Mouse (Mus musculus): ENCODE measurements around the gene Prg4.
A peak's percentile ranks its signal among the peaks of the same experiment; 100 is the strongest.

The Prg4 gene

DNA sequence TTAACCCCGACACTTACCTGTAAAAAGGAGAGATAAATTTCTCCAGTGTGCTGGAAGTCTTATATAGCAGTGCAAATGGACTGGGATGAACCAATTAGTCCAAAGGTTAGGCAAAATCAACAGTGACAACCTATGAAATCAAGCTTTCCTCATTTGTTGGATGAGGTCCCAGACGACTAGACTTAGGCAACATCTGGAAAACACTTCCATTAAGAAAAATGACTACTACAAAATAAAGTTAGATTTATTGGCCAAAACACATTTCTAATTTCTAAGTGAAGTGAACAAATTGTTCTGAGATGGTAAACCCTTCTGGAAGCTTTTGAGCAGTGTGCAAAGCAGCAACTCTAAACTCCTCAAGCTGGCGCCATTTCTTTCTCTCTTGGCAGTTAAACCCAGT is at the start of gene Prg4:
Gene Prg4, minus strand, starts transcription at position 34 of the 400 bp plus-strand sequence.
- no peak for DNase-seq (ENCODE audit: low read depth, low spot score)

DNA sequence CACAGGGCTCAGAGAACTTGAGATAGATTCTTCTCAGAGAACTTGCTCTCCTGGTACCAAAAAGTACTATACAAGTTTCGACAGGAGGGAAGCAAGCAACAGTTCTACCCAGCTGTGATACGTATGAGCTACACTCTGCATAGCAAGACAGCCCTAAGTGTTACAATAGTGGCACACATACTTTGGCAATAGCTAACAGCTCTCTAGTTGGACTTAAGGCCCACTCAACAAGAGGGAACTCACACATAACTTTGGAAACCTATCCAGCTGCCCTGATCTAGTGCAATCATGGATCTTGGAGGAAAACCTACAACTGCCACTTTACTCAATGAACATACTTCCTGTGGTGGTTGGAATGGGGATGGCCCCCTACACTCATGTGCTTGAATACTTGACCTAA is 47.1 kb upstream of the Prg4 start:
- no peak for DNase-seq (ENCODE audit: low read depth, low spot score)

DNA sequence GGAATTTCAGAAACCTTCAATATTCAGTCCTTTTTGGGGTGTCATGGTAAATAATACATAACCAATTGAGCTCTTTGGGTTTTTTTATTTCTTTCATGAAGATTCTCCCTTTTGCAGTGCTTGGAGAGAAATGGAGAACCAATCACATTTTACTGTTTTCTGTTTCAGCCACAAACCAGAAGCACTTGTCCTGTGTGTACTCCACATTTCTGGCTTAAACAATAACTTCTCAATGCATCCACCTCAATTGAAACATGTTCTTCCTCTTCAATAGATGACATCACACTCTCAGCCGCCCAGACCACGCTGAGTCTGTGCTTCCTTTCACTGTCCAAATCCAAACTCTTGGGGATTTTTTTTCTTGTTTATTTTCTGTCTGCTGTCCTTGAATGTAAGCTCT is 39.8 kb upstream of the Prg4 start:
- no peak for DNase-seq (ENCODE audit: low read depth, low spot score)

DNA sequence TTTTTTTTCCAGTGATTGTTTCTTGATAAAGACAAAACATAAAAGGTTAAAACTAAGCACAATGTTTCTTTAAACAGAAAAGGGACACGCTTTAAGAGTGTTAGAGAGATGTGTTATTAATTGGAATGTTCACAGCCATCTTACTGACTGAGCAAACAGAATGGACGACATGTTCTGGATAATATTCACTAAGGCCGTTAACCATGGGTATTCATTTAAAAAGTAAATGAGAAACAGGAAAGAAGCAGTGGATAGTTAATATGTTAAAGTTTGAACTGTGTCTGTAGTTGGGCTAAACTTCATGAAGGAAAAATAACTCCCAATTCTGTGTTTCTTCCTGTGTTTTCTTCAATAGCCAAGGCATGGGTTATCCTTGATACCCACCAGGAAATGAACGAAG is 37.4 kb upstream of the Prg4 start:
- DNase-seq (ENCODE audit: low read depth, low spot score): no peak

DNA sequence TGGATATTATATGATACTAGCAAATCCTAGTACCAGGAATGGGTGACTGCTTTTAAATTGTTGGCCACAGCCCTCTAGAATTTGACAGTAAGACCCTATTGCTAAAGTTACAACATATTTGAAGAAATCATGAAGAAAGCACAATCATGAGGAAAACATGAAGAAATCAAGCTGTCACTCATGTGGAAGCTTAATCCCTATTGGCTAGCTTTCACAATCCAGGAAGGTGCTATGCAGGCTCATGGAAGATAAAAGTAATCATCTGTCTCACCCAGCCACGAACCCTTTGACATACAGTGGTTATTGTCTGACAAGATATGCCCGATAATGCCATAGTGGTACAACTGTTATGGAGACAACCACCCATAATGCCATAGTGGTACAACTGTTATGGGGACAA is 32.2 kb upstream of the Prg4 start:
- no peak for DNase-seq (ENCODE audit: low read depth, low spot score)

DNA sequence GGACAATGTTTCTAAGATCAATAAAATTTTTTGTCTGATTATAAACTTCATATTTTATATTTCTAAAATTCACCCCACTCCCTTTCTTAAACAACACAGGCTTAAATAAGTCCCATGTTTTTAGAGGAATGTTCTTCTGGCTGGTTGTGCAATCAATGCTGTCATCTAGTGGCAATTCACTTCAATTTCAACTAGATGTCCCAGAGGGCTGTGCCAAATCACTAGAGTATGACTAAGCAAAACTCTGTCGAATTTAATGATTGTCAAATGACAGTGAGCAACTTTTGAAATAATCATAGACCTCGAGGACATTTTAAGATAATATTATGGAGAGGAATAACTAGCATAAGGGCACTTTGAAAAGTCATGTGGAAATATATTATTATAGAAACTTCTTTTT is 31.7 kb upstream of the Prg4 start:
- DNase-seq (ENCODE audit: low read depth, low spot score): peak; percentile 31

DNA sequence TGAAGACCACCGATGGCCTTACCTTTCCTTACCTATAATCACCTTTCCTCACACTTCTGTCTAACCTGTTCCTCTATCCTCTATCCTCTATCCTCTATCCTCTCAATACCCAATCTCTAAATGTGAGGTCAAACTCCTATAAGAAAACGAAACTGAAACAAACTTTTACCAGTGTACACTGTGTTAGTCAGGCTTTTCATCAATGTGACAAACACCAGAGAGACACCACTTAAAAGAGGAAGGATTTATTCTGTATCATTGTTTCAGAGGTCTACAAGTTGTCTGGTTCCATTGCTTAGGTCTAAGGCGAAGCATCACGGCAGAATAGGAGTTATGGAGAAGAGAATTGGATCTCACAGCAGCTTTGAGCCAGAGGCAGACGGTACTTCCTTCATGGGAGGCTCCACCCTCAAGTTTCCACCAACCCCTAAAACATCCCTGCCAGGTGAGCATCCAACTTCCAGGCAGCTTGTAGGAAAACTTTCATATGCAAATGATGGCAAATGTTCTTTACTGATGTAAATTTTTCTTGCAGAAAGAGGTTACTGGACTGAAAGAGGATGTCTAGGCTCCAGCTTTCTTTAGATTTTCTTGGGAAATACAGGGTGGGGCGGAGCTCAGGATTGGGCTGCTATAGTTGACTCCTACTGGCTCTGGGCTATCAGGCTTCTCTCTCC is 30.8 kb upstream of the Prg4 start:
- DNase-seq (ENCODE audit: low read depth, low spot score): peak; percentile 93

DNA sequence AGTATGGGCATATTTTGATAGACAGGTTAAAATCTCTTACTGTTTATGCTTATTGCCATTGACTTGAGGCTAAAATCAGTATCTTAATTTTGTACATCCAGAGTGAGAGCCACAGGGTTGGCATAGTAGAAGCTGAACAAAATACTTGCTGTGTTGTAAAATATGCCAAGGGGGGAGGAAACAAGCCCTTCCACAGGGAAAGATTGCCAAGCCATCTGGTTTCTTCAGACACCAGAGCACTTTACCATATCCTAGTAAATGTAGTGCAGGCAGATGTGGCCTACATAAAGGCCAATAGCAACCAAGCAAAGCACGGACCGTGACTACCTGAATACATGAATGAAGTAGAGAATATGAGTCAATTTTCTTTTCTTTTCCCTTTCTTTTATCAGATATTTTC is 23.2 kb upstream of the Prg4 start:
- DNase-seq (ENCODE audit: low read depth, low spot score): no peak

DNA sequence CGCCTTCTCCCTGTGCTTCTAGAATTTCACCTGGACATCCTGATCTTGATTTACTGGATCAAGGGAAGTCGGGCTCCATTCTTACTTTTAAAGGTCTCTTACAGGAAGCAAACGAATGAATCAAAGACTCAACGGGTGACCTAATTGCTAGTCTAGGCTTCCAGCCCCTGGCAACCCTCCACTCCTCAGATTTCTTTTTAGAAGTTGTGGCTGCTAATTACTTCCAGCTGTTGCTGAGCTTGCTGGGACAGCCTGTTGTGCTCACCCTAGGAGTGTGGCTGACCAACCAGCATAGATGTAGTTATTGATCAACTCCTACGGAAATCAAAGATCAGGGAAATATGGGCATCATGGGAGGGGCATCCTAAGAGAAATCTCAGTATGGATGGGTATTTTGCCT is 14.7 kb upstream of the Prg4 start:
- no peak for DNase-seq (ENCODE audit: low read depth, low spot score)

DNA sequence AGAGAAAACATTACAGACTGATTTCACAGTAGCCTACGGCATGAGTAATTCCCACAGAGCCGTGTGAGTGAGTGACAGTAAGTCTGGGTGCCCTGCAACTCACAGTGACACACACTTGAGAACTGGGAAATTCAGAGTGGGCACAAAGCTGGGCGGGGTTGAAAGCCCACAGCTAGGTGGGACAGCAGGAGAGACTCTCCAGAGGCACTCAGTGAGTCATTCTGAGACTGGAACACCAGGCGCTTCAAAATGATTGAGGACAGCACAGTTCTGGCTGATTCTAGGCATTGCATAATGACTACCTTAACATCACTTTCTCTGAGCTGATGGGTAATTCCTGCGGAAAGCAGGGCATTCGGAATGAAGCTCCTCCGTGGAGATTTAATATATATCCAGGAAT is 6.6 kb upstream of the Prg4 start:
- DNase-seq (ENCODE audit: low read depth, low spot score): no peak

DNA sequence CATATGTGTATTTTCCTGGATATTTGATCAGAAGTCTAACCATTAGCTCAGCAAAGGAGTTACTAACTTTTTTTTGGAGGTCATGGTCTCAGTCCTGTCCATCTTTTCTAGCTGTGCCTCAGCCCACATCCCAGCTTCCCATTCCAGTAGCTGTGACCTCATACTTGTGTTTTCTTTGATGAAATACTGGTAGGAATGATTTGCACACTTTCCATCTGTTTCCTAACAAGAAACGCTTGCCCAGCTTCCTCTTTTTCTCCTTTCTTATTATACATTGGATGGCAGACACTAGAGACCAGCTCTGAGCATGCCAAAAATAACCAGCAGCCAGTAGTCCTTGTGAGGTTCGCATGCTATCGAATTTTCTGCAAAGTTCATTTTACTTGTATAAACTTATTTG is 4.0 kb upstream of the Prg4 start:
- DNase-seq (ENCODE audit: low read depth, low spot score): no peak

DNA sequence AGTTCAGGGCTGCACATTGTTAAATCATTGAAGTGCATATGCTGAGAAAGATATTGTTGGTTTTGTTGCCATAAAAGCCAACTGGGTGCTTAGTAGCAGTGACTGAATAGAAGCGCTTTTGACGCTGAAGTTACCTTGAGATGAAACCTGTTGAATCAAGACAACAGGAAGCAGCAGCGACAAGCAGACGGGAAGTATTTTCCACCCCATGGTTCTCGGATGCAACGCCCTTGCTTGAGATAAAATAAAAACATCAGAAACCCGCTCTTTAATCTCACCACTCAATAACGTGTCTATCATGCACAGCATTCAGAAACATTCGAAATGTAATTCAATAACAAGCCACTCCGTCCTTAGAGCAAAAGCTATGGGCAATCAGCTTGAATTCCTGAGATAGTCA is 601 bp downstream of the Prg4 start:
- DNase-seq (ENCODE audit: low read depth, low spot score): no peak

DNA sequence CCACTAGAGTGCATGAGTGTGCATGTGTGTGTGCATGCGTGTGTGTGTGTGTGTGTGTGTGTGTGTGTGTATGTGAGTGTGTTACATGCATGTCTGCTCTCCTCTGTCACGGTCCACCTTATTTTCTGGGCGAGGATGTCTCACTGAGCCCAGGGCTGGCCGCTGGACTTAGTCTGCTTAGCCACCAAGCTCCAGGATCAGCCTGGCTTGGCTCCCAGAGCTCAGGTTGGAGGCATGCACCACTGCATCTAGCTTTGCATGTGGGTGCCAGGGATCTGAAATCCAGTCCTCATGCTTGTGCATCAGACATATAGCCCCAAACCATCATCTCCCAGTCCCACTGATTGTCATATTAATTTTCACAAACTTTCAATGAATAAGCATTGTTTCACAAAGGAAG is 2.3 kb downstream of the Prg4 start:
- DNase-seq (ENCODE audit: low read depth, low spot score): no peak

DNA sequence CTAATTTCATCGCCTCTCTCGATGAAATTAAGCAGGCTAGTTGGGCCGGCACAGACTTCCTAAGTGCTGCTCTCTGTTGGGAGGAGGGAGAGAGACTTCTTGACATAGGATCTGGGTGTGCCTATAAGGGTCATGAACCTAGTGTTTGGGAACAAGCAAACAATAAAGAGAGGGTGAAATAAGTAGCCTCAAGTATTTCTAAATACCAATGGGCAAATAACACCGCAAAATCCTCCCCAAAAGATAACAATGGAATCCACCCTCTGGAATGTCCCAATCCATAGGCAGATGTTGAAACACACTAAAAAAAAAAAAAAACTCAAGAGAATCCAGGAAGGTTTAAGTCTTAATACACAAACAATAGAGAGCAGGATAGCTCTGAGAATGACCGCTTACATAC is 2.9 kb downstream of the Prg4 start:
- no peak for DNase-seq (ENCODE audit: low read depth, low spot score)

DNA sequence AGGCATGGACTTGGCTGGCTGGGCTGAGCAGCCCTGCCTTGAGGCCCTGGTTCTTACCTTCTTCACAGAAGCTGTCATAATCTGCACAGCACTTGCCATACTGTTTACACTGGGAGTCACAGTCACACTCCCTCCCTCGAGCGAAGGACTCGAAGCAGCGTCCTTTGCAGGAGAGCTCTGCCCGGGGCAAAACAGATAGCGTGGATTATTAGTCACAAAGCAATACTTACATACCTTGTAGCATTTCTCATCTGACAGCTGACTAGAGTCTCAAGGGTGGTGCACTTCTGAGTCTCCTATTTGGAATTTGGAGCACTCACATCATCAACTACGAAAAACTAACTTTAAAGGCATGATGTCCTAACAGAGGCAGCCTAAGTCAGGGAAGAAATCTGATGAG is 5.4 kb downstream of the Prg4 start:
- no peak for DNase-seq (ENCODE audit: low read depth, low spot score)

DNA sequence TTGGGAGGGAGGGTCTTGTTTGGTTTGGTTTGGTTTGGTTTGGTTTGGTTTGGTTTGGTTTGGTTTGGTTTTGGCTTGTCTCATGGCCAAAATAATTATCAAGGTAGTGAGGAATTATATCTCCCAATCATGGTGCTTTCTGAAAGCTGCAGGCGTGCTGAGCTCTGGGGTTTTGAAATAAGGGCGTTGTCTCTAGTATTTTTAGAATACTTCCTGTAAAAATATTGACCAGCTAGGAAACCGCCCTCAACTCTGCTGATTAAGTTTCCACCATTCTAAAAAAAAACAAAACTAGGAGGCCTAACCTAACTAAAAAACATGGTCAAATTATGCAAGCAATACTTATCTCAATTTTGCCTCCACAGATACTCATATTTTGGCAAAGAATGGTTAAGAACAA is 6.4 kb downstream of the Prg4 start:
- no peak for DNase-seq (ENCODE audit: low read depth, low spot score)

DNA sequence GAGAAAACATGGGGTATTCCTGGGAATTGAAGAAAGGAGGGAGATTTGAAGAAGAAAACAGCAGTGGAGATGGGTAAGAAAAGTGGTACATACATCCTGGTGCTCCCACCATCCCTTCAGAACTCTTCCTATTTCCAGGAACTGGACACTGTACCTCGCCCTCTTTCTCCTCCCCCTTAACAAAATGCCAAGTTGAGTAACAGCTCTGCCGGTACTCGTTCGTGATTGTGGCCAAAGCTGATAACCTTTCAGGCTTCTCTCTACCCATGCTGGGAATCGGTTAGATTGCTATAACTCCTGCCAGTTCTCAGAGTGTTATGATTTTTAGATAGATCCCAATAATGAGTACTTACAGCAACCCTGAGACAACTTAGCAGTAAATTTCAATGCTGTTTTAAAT is 7.0 kb downstream of the Prg4 start:
- DNase-seq (ENCODE audit: low read depth, low spot score): no peak

DNA sequence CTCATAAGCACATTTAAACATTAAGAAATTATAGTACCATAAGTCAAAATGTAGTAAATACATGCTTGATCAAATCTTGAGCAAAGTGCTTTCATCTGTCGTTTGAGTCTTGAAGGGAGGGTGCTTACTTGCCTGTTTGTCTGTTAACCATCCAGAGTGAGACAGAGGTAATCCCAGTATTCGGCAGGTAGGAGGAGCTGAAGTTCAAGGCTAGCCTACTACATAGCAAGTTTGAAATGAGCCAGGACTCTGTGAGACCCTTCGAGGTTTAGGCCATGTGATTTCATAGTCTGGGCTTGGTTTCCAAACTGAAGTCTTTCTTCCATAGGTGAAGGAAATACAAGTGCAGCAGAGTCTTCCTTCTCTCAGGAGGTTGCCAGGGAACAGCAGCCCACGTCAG is 24.2 kb downstream of the Prg4 start:
- peak; percentile 51 for DNase-seq (ENCODE audit: low read depth, low spot score)

DNA sequence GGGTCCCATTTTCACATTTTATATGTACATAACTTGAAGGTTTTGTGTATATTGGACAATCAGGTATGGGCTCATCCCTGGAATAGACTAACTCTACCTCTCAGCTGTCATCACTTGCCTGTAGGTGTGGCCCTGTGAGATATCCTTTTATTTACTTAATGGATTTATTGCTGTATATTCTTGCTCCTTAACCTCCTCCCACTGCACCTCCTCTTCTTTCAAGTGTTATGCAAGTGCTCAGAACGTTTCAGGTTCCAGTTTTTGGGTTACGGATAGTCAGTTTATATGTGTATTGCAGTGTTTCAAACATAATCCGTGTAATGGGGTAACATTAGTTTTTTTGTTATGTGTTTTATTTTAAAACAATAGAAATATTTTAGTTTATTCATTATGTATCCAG is 27.3 kb downstream of the Prg4 start:
- no peak for DNase-seq (ENCODE audit: low read depth, low spot score)

DNA sequence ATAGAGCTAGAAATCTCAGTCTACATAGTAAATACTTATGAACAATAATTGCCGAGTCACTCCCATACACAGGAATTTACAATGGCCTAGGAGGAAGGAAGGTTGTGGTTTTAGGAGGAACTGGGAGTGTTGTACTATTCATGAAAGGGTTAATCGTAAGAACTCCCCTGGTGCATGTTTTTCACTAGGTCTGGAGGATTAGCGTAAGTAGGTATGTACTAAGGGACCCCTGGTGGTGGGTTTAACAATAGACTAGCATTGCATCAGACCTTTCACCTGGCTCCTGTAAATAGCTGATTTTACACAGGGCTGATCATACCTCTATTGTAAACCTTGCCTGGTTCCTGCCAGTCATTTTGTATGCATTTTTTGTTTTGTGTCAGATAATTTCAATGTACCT is 39.7 kb downstream of the Prg4 start:
- peak; percentile 71 for DNase-seq (ENCODE audit: low read depth, low spot score)

DNA sequence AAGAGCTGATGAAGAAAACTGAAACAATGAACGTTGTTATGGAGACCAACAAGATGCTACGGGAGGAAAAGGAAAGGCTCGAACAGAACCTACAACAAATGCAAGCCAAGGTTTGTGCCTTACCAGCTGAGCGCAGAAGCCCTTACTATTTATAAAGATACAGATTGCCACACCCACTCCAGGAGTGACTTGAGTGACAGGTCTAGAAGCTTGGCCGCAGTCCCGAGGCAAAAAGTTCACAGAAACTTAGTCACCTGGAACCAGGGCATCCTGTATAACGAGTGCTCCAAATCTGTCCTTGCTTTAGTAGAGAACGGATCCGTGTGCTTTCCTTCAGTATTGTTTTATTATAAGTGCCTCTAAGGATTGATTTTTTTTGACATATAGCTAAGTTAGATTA is 40.3 kb downstream of the Prg4 start:
- no peak for DNase-seq (ENCODE audit: low read depth, low spot score)

DNA sequence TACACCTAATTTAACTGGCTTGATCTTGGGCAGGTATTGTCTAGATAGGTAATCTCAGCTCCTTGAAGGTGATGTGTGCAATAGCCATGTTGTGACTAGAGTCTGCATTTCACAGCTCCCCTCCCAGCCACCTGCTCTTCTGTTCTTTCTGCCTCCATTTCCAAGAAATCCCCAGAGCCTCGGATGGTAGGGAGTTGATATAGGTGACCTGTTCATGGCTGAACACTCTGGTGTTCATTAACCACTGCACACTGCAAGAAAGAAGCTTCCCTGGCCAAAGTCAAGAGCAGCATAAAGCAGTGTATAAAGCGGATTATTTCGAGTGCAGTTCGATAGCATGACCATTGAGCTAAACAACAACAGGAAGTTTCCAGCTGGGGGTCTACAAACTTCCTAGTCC is 47.5 kb downstream of the Prg4 start:
- no peak for DNase-seq (ENCODE audit: low read depth, low spot score)

DNA sequence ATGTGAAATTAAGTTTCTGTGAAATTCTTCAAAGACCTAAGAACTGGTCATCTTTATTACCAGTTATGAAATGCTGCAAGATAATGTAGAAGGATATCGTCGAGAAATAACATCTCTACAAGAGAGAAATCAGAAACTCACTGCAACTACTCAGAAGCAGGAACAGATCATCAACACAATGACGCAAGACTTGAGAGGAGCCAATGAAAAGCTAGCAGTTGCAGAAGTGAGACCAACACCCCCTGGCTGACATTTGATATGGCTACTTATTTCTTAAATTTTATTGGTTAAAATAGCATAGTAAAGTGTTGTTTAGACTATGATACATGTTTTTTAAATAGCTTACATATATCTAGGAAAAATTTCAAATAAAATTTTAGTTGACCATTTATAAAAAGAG is 50.0 kb downstream of the Prg4 start:
- no peak for DNase-seq (ENCODE audit: low read depth, low spot score)

DNA sequence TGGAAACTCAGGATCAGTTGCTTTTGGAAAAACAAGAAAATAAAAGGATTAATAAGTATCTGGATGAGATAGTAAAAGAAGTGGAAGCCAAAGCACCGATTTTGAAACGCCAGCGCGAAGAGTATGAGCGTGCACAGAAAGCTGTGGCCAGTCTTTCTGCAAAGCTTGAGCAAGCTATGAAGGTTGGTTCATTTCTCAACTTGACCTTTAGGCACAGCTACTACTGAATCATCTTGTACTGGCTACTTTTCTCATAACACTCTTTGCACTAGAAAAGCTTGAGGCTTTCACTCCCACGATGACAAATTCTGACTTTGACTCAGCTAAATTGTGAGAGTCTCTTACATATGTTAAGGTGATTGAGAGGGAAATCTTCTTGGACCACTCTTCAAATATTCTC is 56.0 kb downstream of the Prg4 start:
- DNase-seq (ENCODE audit: low read depth, low spot score): no peak
